In the genomic region with DNA sequence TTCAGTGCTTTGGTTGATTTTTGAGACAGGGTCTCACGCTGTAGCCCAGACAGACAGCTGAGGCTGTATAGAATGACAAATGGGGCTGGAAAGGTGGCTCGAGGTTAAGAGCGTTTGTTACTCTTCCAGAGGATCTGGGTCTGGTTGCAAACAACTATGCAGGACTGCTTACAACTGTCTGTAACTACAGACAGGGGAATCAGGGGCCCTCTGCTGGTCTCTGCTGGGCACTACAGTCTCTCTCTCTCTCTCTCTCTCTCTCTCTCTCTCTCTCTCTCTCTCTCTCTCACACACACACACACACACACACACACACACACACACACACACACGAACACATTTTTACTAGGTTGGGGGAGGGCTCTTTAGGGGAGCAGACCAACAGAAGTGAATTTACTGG, we compare ENCODE assay signal across 9 mouse cellular contexts. TPM values are rescaled to one million over a fixed set of nuclear protein-coding genes. Genes with fewer than 3 reads are reported as not detected.
A peak's percentile ranks its signal among the peaks of the same experiment; 100 is the strongest.
DNase-seq lines count a peak whose midpoint lies in the region; ATAC-seq and TF ChIP-seq lines count a peak whose summit lies in the region.
"Had no signal": no experiment of that assay in that cellular context is flagged by ENCODE, and none has a peak within 500 bp of the region (broad histone marks: within the 10 kb centered on the region; RNA-seq: fewer than 3 reads in every experiment).

No protein-coding gene starts in this region.

- H3K4me2 ChIP-seq in intestine, postnatal 0 days (replicated peaks; ENCODE audit: low read depth): no peak overlapping the region; the same call in 1 of the 2 replicates
- H3K4me2 ChIP-seq in intestine, embryonic 15.5 days (replicated peaks): no peak overlapping the region
- peak overlapping the region; percentile 82 for H3K4me2 ChIP-seq in liver, embryonic 11.5 days

- 3% methylated on average over 4 of the region's 4 CpGs for WGBS in intestine, postnatal 0 days
- 4% methylated on average over 4 of the region's 4 CpGs for WGBS in intestine, embryonic 15.5 days
- WGBS in liver, embryonic 11.5 days: 4% methylated on average over 4 of the region's 4 CpGs

- H3K9ac ChIP-seq in intestine, postnatal 0 days (ENCODE audit: low read depth, low read length): no peak overlapping the region
- H3K9ac ChIP-seq in intestine, embryonic 15.5 days: no peak overlapping the region
- H3K9ac ChIP-seq in liver, embryonic 11.5 days (ENCODE audit: low read depth, low read length): no peak overlapping the region

- H3K27ac ChIP-seq in intestine, postnatal 0 days (ENCODE audit: low read depth, low read length): no peak overlapping the region
- no peak overlapping the region for H3K27ac ChIP-seq in intestine, embryonic 15.5 days
- H3K27ac ChIP-seq in liver, embryonic 11.5 days (ENCODE audit: low read depth, low read length): no peak overlapping the region

- no peaks in the 10 kb centered on the region for H3K27me3 ChIP-seq in intestine, postnatal 0 days (replicated peaks; ENCODE audit: control insufficient read depth, insufficient read depth, low read length)
- H3K27me3 ChIP-seq in intestine, embryonic 15.5 days (replicated peaks): no peaks in the 10 kb centered on the region
- no peaks in the 10 kb centered on the region for H3K27me3 ChIP-seq in liver, embryonic 11.5 days (replicated peaks; ENCODE audit: control insufficient read depth, insufficient read depth, low read length)

- H3K36me3 ChIP-seq in intestine, postnatal 0 days (ENCODE audit: control insufficient read depth, insufficient read depth): peaks cover 18% of the 10 kb centered on the region; the same call in 1 of the 2 replicates
- 0 out of 2 replicates have a peak, but pooled peaks cover 12% of the 10 kb centered on the region for H3K36me3 ChIP-seq in intestine, embryonic 15.5 days
- peaks cover 10% of the 10 kb centered on the region; the same call in 1 of the 2 replicates for H3K36me3 ChIP-seq in liver, embryonic 11.5 days (ENCODE audit: control insufficient read depth, insufficient read depth, low read length)

- peak; percentile 79 for TF ChIP-seq CTCF in intestine, postnatal 0 days (IDR thresholded peaks at IDR 0.05; ENCODE audit: low read depth)

- peak; percentile 83 for DNase-seq in CD4-positive, CD25-positive, alpha-beta regulatory T cell, adult 2 months (ENCODE audit: low read depth, low spot score)
- DNase-seq in R1 (ENCODE audit: low read depth, low spot score): peak; percentile 66
- peak; percentile 76 for DNase-seq in embryo, embryonic 11 days
- DNase-seq in liver, embryonic 11.5 days (ENCODE audit: low spot score): no peak

- H3K9me3 ChIP-seq in intestine, postnatal 0 days (ENCODE audit: control insufficient read depth): no peaks in the 10 kb centered on the region
- no peaks in the 10 kb centered on the region for H3K9me3 ChIP-seq in intestine, embryonic 15.5 days
- H3K9me3 ChIP-seq in liver, embryonic 11.5 days (ENCODE audit: control insufficient read depth, low read length): no peaks in the 10 kb centered on the region
- H3K9me3 ChIP-seq: neural tube, embryonic 13.5 days had no signal

- peaks cover 4% of the 10 kb centered on the region; the same call in 1 of the 2 replicates for H3K4me1 ChIP-seq in intestine, postnatal 0 days (replicated peaks; ENCODE audit: control insufficient read depth, insufficient read depth, low read length)
- H3K4me1 ChIP-seq in intestine, embryonic 15.5 days (replicated peaks): peaks cover 17% of the 10 kb centered on the region
- peaks cover 13% of the 10 kb centered on the region for H3K4me1 ChIP-seq in liver, embryonic 11.5 days (replicated peaks; ENCODE audit: control insufficient read depth, insufficient read depth, low read length)

- no peak for ATAC-seq in intestine, postnatal 0 days
- no peak for ATAC-seq in intestine, embryonic 15.5 days
- ATAC-seq in liver, embryonic 11.5 days (replicated peaks; ENCODE audit: low FRiP score): no peak
- peak; percentile 37; the same call in 1 of the 2 replicates for ATAC-seq in neutrophil, adult 5-6 weeks (ENCODE audit: extremely low read depth, insufficient number of reproducible peaks, low FRiP score, poor library complexity, severe bottlenecking)
- no peak for ATAC-seq in megakaryocyte-erythroid progenitor cell, adult 5-6 weeks (replicated peaks; ENCODE audit: low FRiP score, low TSS enrichment, poor library complexity, severe bottlenecking)

- no peak overlapping the region for H3K4me3 ChIP-seq in intestine, postnatal 0 days (ENCODE audit: low read depth, low read length)
- H3K4me3 ChIP-seq in intestine, embryonic 15.5 days (replicated peaks): no peak overlapping the region
- no peak overlapping the region for H3K4me3 ChIP-seq in liver, embryonic 11.5 days (ENCODE audit: low read depth, low read length)

RNA-seq across cellular contexts. Expression of a gene that starts 1.4 kb away (rescaled TPM):
- 12.5 and 13.4 TPM in 2 replicates for polyA plus RNA-seq in intestine, postnatal 0 days (2015; fragmentation: Nextera tagmentation; extraction: Ambion mirVana)
- 12.8 and 13.0 TPM in 2 replicates for polyA plus RNA-seq in intestine, embryonic 15.5 days (2015; fragmentation: Nextera tagmentation; extraction: Ambion mirVana)
- 11.7 and 12.5 TPM in 2 replicates for polyA plus RNA-seq in liver, embryonic 11.5 days (2014; fragmentation: Nextera tagmentation; extraction: Ambion mirVana)
- 2.9 and 3.8 TPM in 2 replicates for total RNA-seq in neutrophil, adult 5-6 weeks (2017)
- 10.1 and 10.5 TPM in 2 replicates for total RNA-seq in megakaryocyte-erythroid progenitor cell, adult 5-6 weeks (2014; fragmentation: Nextera tagmentation)
- total RNA-seq in megakaryocyte-erythroid progenitor cell, adult 5-6 weeks (2017): 5.3 and 9.2 TPM in 2 replicates

RNA-seq across cellular contexts. Expression of a gene that starts 30.1 kb away (rescaled TPM):
- polyA plus RNA-seq in intestine, postnatal 0 days (2015; fragmentation: Nextera tagmentation; extraction: Ambion mirVana): 15.2 and 17.2 TPM in 2 replicates
- 25.5 and 28.9 TPM in 2 replicates for polyA plus RNA-seq in intestine, embryonic 15.5 days (2015; fragmentation: Nextera tagmentation; extraction: Ambion mirVana)
- polyA plus RNA-seq in liver, embryonic 11.5 days (2014; fragmentation: Nextera tagmentation; extraction: Ambion mirVana): 45.4 and 46.5 TPM in 2 replicates
- 66.3 and 69.1 TPM in 2 replicates for total RNA-seq in neutrophil, adult 5-6 weeks (2017)
- total RNA-seq in megakaryocyte-erythroid progenitor cell, adult 5-6 weeks (2014; fragmentation: Nextera tagmentation): 69.2 and 98.4 TPM in 2 replicates
- 77.3 and 106 TPM in 2 replicates for total RNA-seq in megakaryocyte-erythroid progenitor cell, adult 5-6 weeks (2017)
